8 mouse cellular contexts compared by ENCODE assay signal in genomic region chr4:41134935-41135710, GRCm38 (mm10). TPM values are rescaled to one million over a fixed set of nuclear protein-coding genes. Genes with fewer than 3 reads are reported as not detected.
DNase-seq lines count a peak whose midpoint lies in the region; ATAC-seq lines count a peak whose summit lies in the region.

No protein-coding gene starts in this region.

- 0 out of 2 replicates have a peak, but pooled peaks cover 3% of the 10 kb centered on the region for H3K9me3 ChIP-seq in hindbrain, embryonic 10.5 days

- H3K27ac ChIP-seq in hindbrain, embryonic 10.5 days = peak overlapping the region; percentile 100

- ATAC-seq in frontal cortex, adult (ENCODE audit: low TSS enrichment) = peak; percentile 82

- H3K4me1 ChIP-seq in hindbrain, embryonic 10.5 days (replicated peaks) = peaks cover 19% of the 10 kb centered on the region

- peak overlapping the region; percentile 87 for H3K4me3 ChIP-seq in hindbrain, embryonic 10.5 days

- H3K27me3 ChIP-seq in hindbrain, embryonic 10.5 days (ENCODE audit: insufficient read depth, poor library complexity, severe bottlenecking) = no peaks in the 10 kb centered on the region

- peaks cover 19% of the 10 kb centered on the region for H3K36me3 ChIP-seq in hindbrain, embryonic 10.5 days

- peak; percentile 81 for DNase-seq in MN1 (ENCODE audit: low spot score)
- DNase-seq in cerebellum, adult 8-10 months = peak; percentile 67
- peak; percentile 89 for DNase-seq in hindbrain, embryonic 10.5 days (ENCODE audit: low spot score)
- peak; percentile 64 to 73 for DNase-seq in layer of hippocampus, postnatal 25 days (ENCODE audit: extremely low spot score in 1 of 2, low spot score in 1 of 2)
- peak; percentile 71 for DNase-seq in lung, postnatal 25 days (ENCODE audit: low spot score)
- DNase-seq in retina, embryonic 14.5 days (ENCODE audit: low spot score) = peak; percentile 85
- DNase-seq in thymus, postnatal 36 days = peak; percentile 83 to 88

- WGBS in hindbrain, embryonic 10.5 days = under 1% methylated on average over 32 of the region's 70 CpGs

RNA-seq across cellular contexts. Expression of gene Ube2r2, which starts 0.4 kb away (rescaled TPM):
- 91.4 and 95.2 TPM in 2 replicates for polyA plus RNA-seq in hindbrain, embryonic 10.5 days (2016; fragmentation: Nextera tagmentation; extraction: Ambion mirVana)
- 10 to 100 TPM; 76.4 to 77.5 TPM for total RNA-seq in layer of hippocampus, postnatal 25 days (2021)

RNA-seq across cellular contexts. Expression of gene Nol6, which starts 10.9 kb away (rescaled TPM):
- polyA plus RNA-seq in hindbrain, embryonic 10.5 days (2016; fragmentation: Nextera tagmentation; extraction: Ambion mirVana) = 30.7 and 32.8 TPM in 2 replicates
- 100 to 1,000 TPM; 101 to 103 TPM for total RNA-seq in layer of hippocampus, postnatal 25 days (2021)

RNA-seq across cellular contexts. Expression of gene Aqp3, which starts 37.1 kb away (rescaled TPM):
- 3.1 and 5.0 TPM in 2 replicates for polyA plus RNA-seq in hindbrain, embryonic 10.5 days (2016; fragmentation: Nextera tagmentation; extraction: Ambion mirVana)
- not detected for total RNA-seq in layer of hippocampus, postnatal 25 days (2021)

Comparison
In these comparisons a context has a peak if more than half of its experiments do, and no peak if none do; other contexts are left out.
1. Peak in every context shown above with its lines: DNase-seq, ATAC-seq, H3K4me3 ChIP-seq and H3K27ac ChIP-seq.